Mouse (Mus musculus): ENCODE measurements around the gene Rita1. TPM values are rescaled to one million over a fixed set of nuclear protein-coding genes. Genes with fewer than 3 reads are reported as not detected.

The Rita1 gene
- polyA plus RNA-seq, 1 experiment from 2014 or later, result 13.5 TPM

DNA sequence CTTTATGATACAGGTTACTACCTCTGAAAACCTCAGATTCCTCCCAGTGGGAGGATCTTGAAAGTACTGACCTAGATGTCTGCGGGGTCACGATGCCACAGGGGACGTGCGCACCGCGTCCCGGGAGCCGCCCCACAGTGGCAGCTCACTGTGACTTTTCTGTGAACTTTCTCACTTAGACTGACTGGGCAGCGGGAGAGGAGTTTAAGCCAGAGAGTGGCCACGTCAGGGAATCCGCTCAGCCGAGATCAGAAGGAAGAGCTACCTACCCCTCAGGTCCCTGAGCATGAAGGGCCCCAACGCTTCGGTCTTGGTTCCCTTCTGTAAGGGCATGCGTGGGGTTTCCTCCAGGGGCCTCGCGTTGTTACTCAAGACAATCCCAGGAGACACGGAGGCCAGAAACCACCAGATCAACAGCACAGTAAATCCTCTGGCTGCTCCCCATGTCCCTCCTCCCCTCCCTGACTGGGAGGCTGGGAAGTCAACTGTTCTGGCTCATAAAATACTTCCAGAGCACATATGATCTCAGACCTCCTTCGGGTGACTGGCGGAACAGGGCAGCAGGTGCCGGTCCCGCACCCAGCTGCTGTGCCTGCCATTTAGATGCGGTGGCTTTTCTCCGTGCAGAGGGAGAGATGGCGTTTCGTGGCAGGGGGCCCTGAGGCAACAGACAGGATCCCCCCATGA lies 33.0 kb downstream of the Rita1 start:
- no peak overlapping the region for H3K9ac ChIP-seq (ENCODE audit: low read length)
- H3K36me3 ChIP-seq (ENCODE audit: control insufficient read depth, insufficient read depth, low read length), result peaks cover 6% of the 10 kb centered on the region
- WGBS, result 34% methylated on average over 26 of the region's 26 CpGs
- H3K4me2 ChIP-seq (ENCODE audit: low read depth, severe bottlenecking), result no peak overlapping the region; the same call in 1 of the 2 replicates
- peak overlapping the region; percentile 65 for H3K27ac ChIP-seq (replicated peaks; ENCODE audit: low read depth, low read length)
- no peaks in the 10 kb centered on the region for H3K27me3 ChIP-seq (ENCODE audit: control insufficient read depth, insufficient read depth, low read length)
- ATAC-seq (ENCODE audit: insufficient number of reproducible peaks, low FRiP score, low TSS enrichment, low read depth), result no peak; the same call in 1 of the 2 replicates
- no peak overlapping the region for H3K4me3 ChIP-seq (ENCODE audit: low read depth, low read length)
- H3K4me1 ChIP-seq (ENCODE audit: control insufficient read depth, insufficient read depth, low read length), result peaks cover 41% of the 10 kb centered on the region
- no peaks in the 10 kb centered on the region for H3K9me3 ChIP-seq (ENCODE audit: control insufficient read depth, low read length)
- DNase-seq (ENCODE audit: low spot score), result peak; percentile 58

DNA sequence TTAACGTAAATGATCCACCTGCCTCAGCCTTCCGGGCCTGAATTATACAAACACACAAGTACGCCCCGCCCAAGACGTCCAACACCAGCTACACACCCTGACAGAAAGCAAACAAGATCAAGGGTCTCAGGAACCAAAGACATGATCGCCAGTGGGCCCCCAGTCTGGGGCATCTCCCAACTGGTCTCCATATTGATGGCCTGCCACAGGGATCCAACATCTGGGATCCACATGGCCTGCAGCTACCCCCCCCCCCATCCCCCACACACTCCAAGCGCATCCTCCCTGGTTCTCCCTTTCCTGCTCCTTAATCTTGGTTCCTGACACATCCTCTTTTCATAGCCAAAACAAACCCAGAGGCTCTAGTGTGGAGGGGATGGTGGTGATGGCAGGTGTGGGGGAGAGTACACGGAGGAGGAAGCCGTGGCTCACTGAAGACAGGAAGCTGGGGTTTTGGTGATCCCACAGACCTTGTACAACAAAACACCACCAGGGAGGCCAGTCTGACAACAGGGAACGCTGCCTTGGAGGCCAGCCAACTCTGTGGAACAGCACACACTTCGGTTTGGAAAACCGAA lies 33.8 kb downstream of the Rita1 start:
- Histone ChIP-seq H3K4me2 (ENCODE audit: low read depth, severe bottlenecking) (no peak overlapping the region; the same call in 1 of the 2 replicates), H3K36me3 (ENCODE audit: control insufficient read depth, insufficient read depth, low read length) (peaks cover 2% of the 10 kb centered on the region), H3K9me3 (ENCODE audit: control insufficient read depth, low read length) (no peaks in the 10 kb centered on the region), H3K27ac (replicated peaks; ENCODE audit: low read depth, low read length) (peak overlapping the region; percentile 65), H3K4me3 (ENCODE audit: low read depth, low read length) (no peak overlapping the region), H3K9ac (ENCODE audit: low read length) (no peak overlapping the region), H3K27me3 (ENCODE audit: control insufficient read depth, insufficient read depth, low read length) (no peaks in the 10 kb centered on the region), H3K4me1 (ENCODE audit: control insufficient read depth, insufficient read depth, low read length) (peaks cover 41% of the 10 kb centered on the region)
- WGBS, result 29% methylated on average over 12 of the region's 12 CpGs
- ATAC-seq (ENCODE audit: insufficient number of reproducible peaks, low FRiP score, low TSS enrichment, low read depth) (peak; percentile 40; the same call in 1 of the 2 replicates), DNase-seq (ENCODE audit: low spot score) (peak; percentile 54)

DNA sequence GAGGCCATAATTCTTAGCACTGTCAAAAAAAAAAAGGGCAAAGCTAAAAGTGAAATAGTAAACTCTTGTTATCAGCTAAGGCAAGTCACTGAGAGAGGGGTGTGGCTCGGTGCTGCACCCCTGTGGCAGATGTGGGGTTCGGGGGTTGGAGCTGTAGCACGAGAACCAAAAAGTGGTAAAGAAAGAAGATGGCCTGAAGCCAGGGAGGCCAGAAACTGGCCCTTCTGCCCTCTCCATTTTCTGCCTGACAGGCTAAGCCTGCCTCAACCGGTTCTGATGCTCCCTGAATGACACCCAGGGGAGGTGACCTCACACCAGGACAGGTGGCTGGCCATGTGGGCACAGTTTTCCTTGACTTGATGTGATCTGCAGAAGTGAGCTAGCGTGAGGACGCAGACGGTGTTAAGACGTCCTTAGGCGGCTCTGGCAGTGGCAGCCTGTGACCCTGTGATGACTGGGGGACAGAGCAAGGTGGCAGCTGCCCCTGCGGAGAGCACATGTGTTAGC lies 34.4 kb downstream of the Rita1 start:
- no peak overlapping the region for H3K9ac ChIP-seq (ENCODE audit: low read length)
- peak overlapping the region; percentile 36; the same call in 1 of the 2 replicates for H3K27ac ChIP-seq (replicated peaks; ENCODE audit: low read depth, low read length)
- no peak overlapping the region for H3K4me2 ChIP-seq (ENCODE audit: low read depth, severe bottlenecking)
- no peaks in the 10 kb centered on the region for H3K9me3 ChIP-seq (ENCODE audit: control insufficient read depth, low read length)
- DNase-seq (ENCODE audit: low spot score) (peak; percentile 46), ATAC-seq (ENCODE audit: insufficient number of reproducible peaks, low FRiP score, low TSS enrichment, low read depth) (0 out of 2 replicates have a peak, but pooled peaks have one; percentile 6)
- no peaks in the 10 kb centered on the region; the same call in none of the 2 replicates for H3K36me3 ChIP-seq (ENCODE audit: control insufficient read depth, insufficient read depth, low read length)
- H3K4me3 ChIP-seq (ENCODE audit: low read depth, low read length), result no peak overlapping the region
- WGBS, result 38% methylated on average over 10 of the region's 10 CpGs
- peaks cover 41% of the 10 kb centered on the region for H3K4me1 ChIP-seq (ENCODE audit: control insufficient read depth, insufficient read depth, low read length)
- no peaks in the 10 kb centered on the region for H3K27me3 ChIP-seq (ENCODE audit: control insufficient read depth, insufficient read depth, low read length)

GRCm38 (mm10) chr5:120576781-120577301 lies 35.5 kb downstream of the Rita1 start:
- no peak for DNase-seq (ENCODE audit: low spot score)
- ATAC-seq (ENCODE audit: insufficient number of reproducible peaks, low FRiP score, low TSS enrichment, low read depth), result no peak
- WGBS, result 77% methylated on average over 11 of the region's 11 CpGs

DNA sequence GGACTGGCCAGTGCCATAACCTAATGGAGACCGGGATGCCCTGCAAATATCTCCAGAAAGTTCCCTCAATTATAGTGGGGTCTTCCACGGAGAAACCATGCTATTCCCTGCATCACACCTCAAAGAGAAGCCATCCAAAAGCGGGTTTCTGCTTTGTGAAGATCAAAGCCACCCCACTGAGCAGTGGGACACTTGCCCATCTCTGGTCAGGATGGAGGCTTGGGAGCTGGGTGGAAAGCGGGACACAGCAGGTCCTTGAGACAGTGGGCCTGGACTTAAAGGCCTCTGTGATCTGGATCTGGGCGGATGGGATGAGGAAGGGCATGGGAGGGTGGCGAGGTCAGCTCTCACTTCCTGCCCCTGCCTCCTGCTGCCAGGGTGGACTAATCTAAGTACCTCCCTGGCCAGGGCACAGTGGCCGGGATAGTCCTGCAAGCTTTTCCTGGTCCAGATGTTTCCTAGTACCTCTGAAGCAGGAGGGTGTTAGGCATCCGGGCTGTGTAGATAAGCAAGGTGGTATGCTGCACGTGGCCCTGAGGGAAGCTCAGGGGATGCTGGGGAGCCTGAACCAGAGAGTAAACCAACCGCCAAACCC lies 37.8 kb downstream of the Rita1 start:
- Histone ChIP-seq H3K36me3 (ENCODE audit: control insufficient read depth, insufficient read depth, low read length) (no peaks in the 10 kb centered on the region), H3K9ac (ENCODE audit: low read length) (no peak overlapping the region), H3K27me3 (ENCODE audit: control insufficient read depth, insufficient read depth, low read length) (no peaks in the 10 kb centered on the region), H3K4me3 (ENCODE audit: low read depth, low read length) (no peak overlapping the region), H3K4me2 (ENCODE audit: low read depth, severe bottlenecking) (no peak overlapping the region), H3K4me1 (ENCODE audit: control insufficient read depth, insufficient read depth, low read length) (peaks cover 41% of the 10 kb centered on the region), H3K27ac (replicated peaks; ENCODE audit: low read depth, low read length) (no peak overlapping the region), H3K9me3 (ENCODE audit: control insufficient read depth, low read length) (no peaks in the 10 kb centered on the region)
- WGBS, result 69% methylated on average over 10 of the region's 10 CpGs
- no peak for DNase-seq (ENCODE audit: low spot score)
- no peak for ATAC-seq (ENCODE audit: insufficient number of reproducible peaks, low FRiP score, low TSS enrichment, low read depth)

More at GRCm38 (mm10) chr5:120576781-120577301, 35.5 kb downstream of the Rita1 start:
- H3K36me3 ChIP-seq (ENCODE audit: control insufficient read depth, insufficient read depth, low read length), result no peaks in the 10 kb centered on the region; the same call in 1 of the 2 replicates
- no peak overlapping the region for H3K4me2 ChIP-seq (ENCODE audit: low read depth, severe bottlenecking)
- no peaks in the 10 kb centered on the region for H3K27me3 ChIP-seq (ENCODE audit: control insufficient read depth, insufficient read depth, low read length)
- H3K9me3 ChIP-seq (ENCODE audit: control insufficient read depth, low read length), result no peaks in the 10 kb centered on the region
- no peak overlapping the region for H3K4me3 ChIP-seq (ENCODE audit: low read depth, low read length)
- no peak overlapping the region for H3K9ac ChIP-seq (ENCODE audit: low read length)
- H3K4me1 ChIP-seq (ENCODE audit: control insufficient read depth, insufficient read depth, low read length), result peaks cover 41% of the 10 kb centered on the region
- no peak overlapping the region for H3K27ac ChIP-seq (replicated peaks; ENCODE audit: low read depth, low read length)

DNA sequence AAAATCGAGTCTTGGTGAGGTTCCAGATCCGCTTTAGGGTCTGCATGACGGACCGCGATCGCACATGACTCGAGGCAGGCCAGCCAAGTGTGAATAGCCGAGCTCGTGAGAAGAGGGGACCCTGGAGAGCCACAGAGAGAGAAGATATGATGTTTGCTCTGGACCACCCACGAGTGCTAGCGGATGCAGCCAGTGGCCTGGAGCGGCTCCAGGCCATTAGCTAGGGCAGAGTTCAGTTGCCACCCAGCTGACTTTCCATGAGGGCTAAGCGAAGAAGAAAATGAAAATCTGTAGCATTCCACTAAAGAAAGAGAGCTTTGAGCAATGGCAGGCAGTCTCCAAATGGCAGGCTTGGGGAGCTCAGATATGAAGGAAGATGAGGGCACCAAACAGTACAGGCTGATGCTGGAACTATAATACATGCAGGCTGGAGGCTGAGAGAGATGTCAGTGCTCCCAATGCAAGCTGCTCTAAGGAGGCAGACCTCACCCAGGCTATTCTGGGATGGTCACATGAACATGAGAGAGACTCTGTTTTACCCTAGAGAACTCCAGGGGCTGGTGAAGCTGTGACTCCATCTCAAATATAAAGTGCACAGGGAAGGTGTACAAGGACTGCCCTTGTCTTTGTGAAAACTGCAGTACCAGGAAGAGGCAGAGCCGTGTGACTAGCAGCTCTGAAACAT lies 41.2 kb downstream of the Rita1 start:
- H3K4me1 ChIP-seq (ENCODE audit: control insufficient read depth, insufficient read depth, low read length), result peaks cover 48% of the 10 kb centered on the region
- 45% methylated on average over 14 of the region's 14 CpGs for WGBS
- DNase-seq (ENCODE audit: low spot score) (no peak), ATAC-seq (ENCODE audit: insufficient number of reproducible peaks, low FRiP score, low TSS enrichment, low read depth) (no peak)
- H3K27me3 ChIP-seq (ENCODE audit: control insufficient read depth, insufficient read depth, low read length), result no peaks in the 10 kb centered on the region
- no peak overlapping the region; the same call in 1 of the 2 replicates for H3K4me2 ChIP-seq (ENCODE audit: low read depth, severe bottlenecking)
- H3K36me3 ChIP-seq (ENCODE audit: control insufficient read depth, insufficient read depth, low read length), result no peaks in the 10 kb centered on the region
- no peaks in the 10 kb centered on the region for H3K9me3 ChIP-seq (ENCODE audit: control insufficient read depth, low read length)
- no peak overlapping the region; the same call in 1 of the 2 replicates for H3K27ac ChIP-seq (replicated peaks; ENCODE audit: low read depth, low read length)
- no peak overlapping the region for H3K4me3 ChIP-seq (ENCODE audit: low read depth, low read length)
- H3K9ac ChIP-seq (ENCODE audit: low read length), result no peak overlapping the region

GRCm38 (mm10) chr5:120570289-120570897 lies 42.0 kb downstream of the Rita1 start:
- H3K9ac ChIP-seq (ENCODE audit: low read length), result no peak overlapping the region
- no peak overlapping the region; the same call in 1 of the 2 replicates for H3K4me2 ChIP-seq (ENCODE audit: low read depth, severe bottlenecking)
- peaks cover 56% of the 10 kb centered on the region for H3K4me1 ChIP-seq (ENCODE audit: control insufficient read depth, insufficient read depth, low read length)
- ATAC-seq (ENCODE audit: insufficient number of reproducible peaks, low FRiP score, low TSS enrichment, low read depth), result no peak
- WGBS, result 86% methylated on average over 11 of the region's 11 CpGs
- no peaks in the 10 kb centered on the region for H3K27me3 ChIP-seq (ENCODE audit: control insufficient read depth, insufficient read depth, low read length)
- no peak overlapping the region for H3K4me3 ChIP-seq (ENCODE audit: low read depth, low read length)
- H3K36me3 ChIP-seq (ENCODE audit: control insufficient read depth, insufficient read depth, low read length), result no peaks in the 10 kb centered on the region
- no peak overlapping the region; the same call in 1 of the 2 replicates for H3K27ac ChIP-seq (replicated peaks; ENCODE audit: low read depth, low read length)
- no peaks in the 10 kb centered on the region for H3K9me3 ChIP-seq (ENCODE audit: control insufficient read depth, low read length)
- no peak for DNase-seq (ENCODE audit: low spot score)
